Mouse (Mus musculus) hindbrain, embryonic 16.5 days (tissue): Measurements from ENCODE around the gene Aif1l. TPM values are rescaled to one million over a fixed set of nuclear protein-coding genes. Genes with fewer than 3 reads are reported as not detected.

Experiments used
- ATAC-seq: fragments of 200-750 bp; cut with Nextera tagmentation; 2 replicates; pipeline ENCODE4 v1.8.0; 2017; ENCODE audit warnings: moderate TSS enrichment, moderate library complexity
- H3K27ac ChIP-seq: fragments of 300-500 bp; sonication (generic); 2 replicates; pipeline ENCODE4 v1.5.1; 2014; ENCODE audit warnings: low read depth, mild to moderate bottlenecking, control low read depth, low read length, moderate library complexity
- H3K27me3 ChIP-seq: fragments of 300-500 bp; sonication (generic); replicated peaks from 2 replicates; pipeline ENCODE4 v1.6.1; 2014; ENCODE audit warnings: low read length; ENCODE audit not compliant: control insufficient read depth, insufficient read depth
- H3K36me3 ChIP-seq: fragments of 300-500 bp; sonication (generic); 2 replicates; pipeline ENCODE4 v1.6.1; 2014; ENCODE audit warnings: mild to moderate bottlenecking, low read length, moderate library complexity, mixed read lengths; ENCODE audit not compliant: control insufficient read depth, insufficient read depth
- H3K4me1 ChIP-seq: fragments of 300-500 bp; sonication (generic); 2 replicates; pipeline ENCODE4 v1.6.1; 2014; ENCODE audit warnings: low read depth, low read length; ENCODE audit not compliant: control insufficient read depth, insufficient read depth
- H3K4me2 ChIP-seq: fragments of 300-500 bp; sonication (generic); 2 replicates; pipeline ENCODE4 v1.6.1; 2014; ENCODE audit warnings: mild to moderate bottlenecking, low read length, control low read depth, moderate library complexity
- H3K4me3 ChIP-seq: fragments of 300-500 bp; sonication (generic); 2 replicates; pipeline ENCODE4 v1.5.1; 2014; ENCODE audit warnings: mild to moderate bottlenecking, low read length, control low read depth, moderate library complexity
- H3K9ac ChIP-seq: fragments of 300-500 bp; sonication (generic); 2 replicates; pipeline ENCODE4 v1.6.1; 2014; ENCODE audit warnings: low read depth, mild to moderate bottlenecking, control low read depth, low read length, moderate library complexity
- H3K9me3 ChIP-seq: fragments of 300-500 bp; sonication (generic); 2 replicates; pipeline ENCODE4 v1.6.1; 2014; ENCODE audit warnings: mild to moderate bottlenecking, low read length, moderate library complexity; ENCODE audit not compliant: control insufficient read depth
- WGBS: fragments of 180-500 bp; shearing (Covaris S2); extraction: QIAGEN DNeasy Blood & Tissue Kit; methylation state at CpG from one replicate; pipeline ENCODE4 v1.1.7; 2014; 5-methylcytosine and 5-hydroxymethylcytosine counted together
- polyA plus RNA-seq: library from polyadenylated mRNA; unstranded; fragments of >200 nt; fragmentation: Nextera tagmentation; extraction: Ambion mirVana; gene quantifications from 2 replicates; pipeline ENCODE4 v1.2.1, GENCODE M21; 2015

The Aif1l gene
- polyA plus RNA-seq, 1 experiment from 2014 or later: 23.0 TPM

GRCm38 (mm10) chr2:32020229-32020628, 70.3 kb downstream of the Aif1l start:
- Histone ChIP-seq H3K9me3 (no peaks in the 10 kb centered on the region), H3K4me1 (no peaks in the 10 kb centered on the region), H3K36me3 (peaks cover 37% of the 10 kb centered on the region), H3K27ac (no peak overlapping the region), H3K9ac (no peak overlapping the region), H3K27me3 (no peaks in the 10 kb centered on the region), H3K4me3 (no peak overlapping the region), H3K4me2 (no peak overlapping the region)
- ATAC-seq: no peak
- 94% methylated on average over 5 of the region's 5 CpGs for WGBS

Other genes starting within 250 kb of the Aif1l start
- gene Qrfp, start 139.6 kb upstream of the Aif1l start, polyA plus RNA-seq: 0.09 TPM in 1 of 2 replicates, not detected in the other
- 7.1 and 8.6 TPM in 2 replicates for gene Fibcd1, start 104.1 kb upstream of the Aif1l start, polyA plus RNA-seq
- gene Lamc3, start 62.8 kb upstream of the Aif1l start, polyA plus RNA-seq: 3.2 and 5.8 TPM in 2 replicates
- gene Nup214, start 24.3 kb downstream of the Aif1l start, polyA plus RNA-seq: 51.7 and 54.7 TPM in 2 replicates
- gene Fam78a, start 134.7 kb downstream of the Aif1l start, polyA plus RNA-seq: 0.50 and 0.69 TPM in 2 replicates
- 31.1 and 33.2 TPM in 2 replicates for gene Plpp7, start 145.4 kb downstream of the Aif1l start, polyA plus RNA-seq
- 49.7 and 66.2 TPM in 2 replicates for gene Prrc2b, start 200.9 kb downstream of the Aif1l start, polyA plus RNA-seq